Mouse (Mus musculus) embryonic fibroblast, embryonic 13.5 days (primary cell): ENCODE data around the gene Slc7a5.

Source experiments
- CTCF ChIP-seq: IDR thresholded peaks from 2 replicates; pipeline ENCODE4 v1.5.1; 2011; ENCODE audit warnings: mild to moderate bottlenecking, control low read depth, low read length, moderate library complexity, borderline replicate concordance; ENCODE audit not compliant: insufficient read depth
- POLR2A ChIP-seq: IDR thresholded peaks from 2 replicates; pipeline ENCODE4 v1.6.1; 2011; ENCODE audit warnings: low read depth, mild to moderate bottlenecking, control low read depth, low read length, moderate library complexity

DNA sequence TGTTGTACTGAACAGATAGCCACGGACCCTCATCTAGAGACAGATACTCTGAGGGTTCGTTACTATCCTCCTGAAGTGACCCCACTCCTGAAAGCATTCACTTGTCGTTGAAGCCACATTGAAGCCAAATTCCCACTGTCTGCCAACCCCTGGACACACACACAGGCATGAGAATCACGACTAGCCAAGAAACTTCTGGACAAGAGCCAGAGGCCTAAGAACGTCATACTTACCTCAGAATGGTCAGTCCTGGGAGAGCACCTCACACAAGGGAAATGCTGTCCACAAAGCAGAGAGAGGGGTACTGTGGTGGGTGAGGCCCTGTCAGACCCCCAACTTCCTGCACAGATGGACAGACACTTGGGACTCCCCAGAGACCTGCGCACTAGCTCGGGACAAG lies 11.6 kb downstream of the Slc7a5 start:
- TF ChIP-seq POLR2A = no peak
- TF ChIP-seq CTCF = no peak
